Mouse (Mus musculus) left cerebral cortex, adult 11 months (tissue): Measurements from ENCODE around the gene Usp6nl.

ENCODE experiments used
- DNase-seq: peaks from one replicate; pipeline ENCODE4 v3.0.0; 2022; ENCODE audit warnings: low spot score

Usp6nl gene

GRCm38 (mm10) chr2:6322376-6322901 lies at the start of gene Usp6nl:
Gene Usp6nl (plus strand): TSS chr2:6322667.
- DNase-seq, result peak; percentile 56

- DNase-seq, result no peak
Measured at GRCm38 (mm10) chr2:6273392-6273845, 49.0 kb upstream of the Usp6nl start.

- no peak for DNase-seq
Measured at GRCm38 (mm10) chr2:6278813-6279530, 43.5 kb upstream of the Usp6nl start.

GRCm38 (mm10) chr2:6279614-6280301 lies 42.7 kb upstream of the Usp6nl start:
- DNase-seq, result no peak

GRCm38 (mm10) chr2:6283569-6283968 lies 38.9 kb upstream of the Usp6nl start:
- DNase-seq, result no peak

- no peak for DNase-seq
Measured at GRCm38 (mm10) chr2:6284784-6285183, 37.7 kb upstream of the Usp6nl start.

- no peak for DNase-seq
Measured at GRCm38 (mm10) chr2:6285794-6286193, 36.7 kb upstream of the Usp6nl start.

GRCm38 (mm10) chr2:6293825-6294444 lies 28.5 kb upstream of the Usp6nl start:
- DNase-seq, result no peak

- DNase-seq, result no peak
Measured at GRCm38 (mm10) chr2:6294993-6295628, 27.4 kb upstream of the Usp6nl start.

- no peak for DNase-seq
Measured at GRCm38 (mm10) chr2:6304768-6305167, 17.7 kb upstream of the Usp6nl start.

GRCm38 (mm10) chr2:6306861-6307260 lies 15.6 kb upstream of the Usp6nl start:
- DNase-seq, result no peak

GRCm38 (mm10) chr2:6309373-6309821 lies 13.1 kb upstream of the Usp6nl start:
- no peak for DNase-seq

GRCm38 (mm10) chr2:6312764-6313163 lies 9.7 kb upstream of the Usp6nl start:
- no peak for DNase-seq

- no peak for DNase-seq
Measured at GRCm38 (mm10) chr2:6313733-6314132, 8.7 kb upstream of the Usp6nl start.

GRCm38 (mm10) chr2:6320153-6320552 lies 2.3 kb upstream of the Usp6nl start:
- no peak for DNase-seq

GRCm38 (mm10) chr2:6321769-6322375 lies 595 bp upstream of the Usp6nl start:
- no peak for DNase-seq

GRCm38 (mm10) chr2:6322938-6323521 lies 563 bp downstream of the Usp6nl start:
- no peak for DNase-seq

GRCm38 (mm10) chr2:6325646-6326045 lies 3.2 kb downstream of the Usp6nl start:
- DNase-seq, result no peak

- no peak for DNase-seq
Measured at GRCm38 (mm10) chr2:6328927-6329326, 6.5 kb downstream of the Usp6nl start.

GRCm38 (mm10) chr2:6330756-6331155 lies 8.3 kb downstream of the Usp6nl start:
- no peak for DNase-seq
